Mouse (Mus musculus) liver, embryonic 12.5 days (tissue): ENCODE results near the gene Btg4. TPM values are rescaled to one million over a fixed set of nuclear protein-coding genes. Genes with fewer than 3 reads are reported as not detected.

ENCODE experiments used
- ATAC-seq: fragments of 200-750 bp; cut with Nextera tagmentation; 2 replicates; pipeline ENCODE4 v1.8.0; 2017; ENCODE audit warnings: moderate number of reproducible peaks, mild to moderate bottlenecking, moderate library complexity
- H3K27ac ChIP-seq: fragments of 300-500 bp; sonication (generic); 2 replicates; pipeline ENCODE4 v1.5.1; 2016; ENCODE audit warnings: mild to moderate bottlenecking
- H3K27me3 ChIP-seq: fragments of 300-500 bp; sonication (generic); replicated peaks from 2 replicates; pipeline ENCODE4 v1.6.1; 2016; ENCODE audit warnings: mild to moderate bottlenecking, moderate library complexity
- H3K36me3 ChIP-seq: fragments of 300-500 bp; sonication (generic); 2 replicates; pipeline ENCODE4 v1.6.1; 2016; ENCODE audit warnings: mild to moderate bottlenecking, moderate library complexity
- H3K4me1 ChIP-seq: fragments of 300-500 bp; sonication (generic); 2 replicates; pipeline ENCODE4 v1.6.1; 2016
- H3K4me2 ChIP-seq: fragments of 300-500 bp; sonication (generic); 2 replicates; pipeline ENCODE4 v1.6.1; 2016; ENCODE audit warnings: mild to moderate bottlenecking, moderate library complexity
- H3K4me3 ChIP-seq: fragments of 300-500 bp; sonication (generic); 2 replicates; pipeline ENCODE4 v1.5.1; 2016; ENCODE audit warnings: mild to moderate bottlenecking, moderate library complexity
- H3K9ac ChIP-seq: fragments of 300-500 bp; sonication (generic); 2 replicates; pipeline ENCODE4 v1.6.1; 2016; ENCODE audit warnings: mild to moderate bottlenecking, moderate library complexity
- H3K9me3 ChIP-seq: fragments of 300-500 bp; sonication (generic); replicated peaks from 2 replicates; pipeline ENCODE4 v1.6.1; 2016; ENCODE audit warnings: mild to moderate bottlenecking, moderate library complexity
- WGBS: fragments of 180-500 bp; shearing (Covaris S2); methylation state at CpG from one replicate; pipeline ENCODE4 v1.1.7; 2016; ENCODE audit not compliant: insufficient replicate concordance; 5-methylcytosine and 5-hydroxymethylcytosine counted together
- polyA plus RNA-seq: library from polyadenylated mRNA; unstranded; fragments of >200 nt; fragmentation: Nextera tagmentation; extraction: Ambion mirVana; gene quantifications from 2 replicates; pipeline ENCODE4 v1.2.1, GENCODE M21; 2016

Btg4 gene
- not detected in 2 replicates for polyA plus RNA-seq

DNA sequence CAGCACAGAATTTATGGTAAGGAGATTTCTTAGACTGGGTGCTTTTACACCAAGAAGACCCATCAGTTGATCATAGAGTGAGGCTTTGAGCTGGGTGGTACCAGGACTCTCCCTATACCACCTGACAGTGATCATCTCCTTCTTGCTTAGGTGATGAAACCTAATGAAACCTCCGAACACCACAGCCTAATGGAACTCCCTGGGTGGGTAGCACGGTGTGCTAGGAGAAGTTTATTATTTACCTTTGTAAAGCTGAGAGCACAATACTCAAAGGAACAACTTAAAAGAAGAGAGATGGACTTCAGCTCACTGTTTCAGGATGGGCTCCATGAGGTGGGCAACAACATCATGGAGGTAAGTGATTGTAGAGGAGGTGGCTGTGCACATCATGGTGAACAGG is at the start of gene Btg4:
TSS of gene Btg4 (plus strand) at position 301 of the 400 bp plus-strand sequence.
- Histone ChIP-seq H3K9me3 (no peaks in the 10 kb centered on the region), H3K4me2 (no peak within 1 kb of the TSS), H3K27ac (no peak within 1 kb of the TSS), H3K27me3 (no peaks in the 10 kb centered on the region), H3K36me3 (no peaks in the 10 kb centered on the region), H3K4me1 (peaks cover 11% of the 10 kb centered on the region), H3K9ac (no peak within 1 kb of the TSS), H3K4me3 (no peak within 1 kb of the TSS)
- no peak for ATAC-seq
- WGBS, result 68% methylated on average over 2 of the region's 2 CpGs

DNA sequence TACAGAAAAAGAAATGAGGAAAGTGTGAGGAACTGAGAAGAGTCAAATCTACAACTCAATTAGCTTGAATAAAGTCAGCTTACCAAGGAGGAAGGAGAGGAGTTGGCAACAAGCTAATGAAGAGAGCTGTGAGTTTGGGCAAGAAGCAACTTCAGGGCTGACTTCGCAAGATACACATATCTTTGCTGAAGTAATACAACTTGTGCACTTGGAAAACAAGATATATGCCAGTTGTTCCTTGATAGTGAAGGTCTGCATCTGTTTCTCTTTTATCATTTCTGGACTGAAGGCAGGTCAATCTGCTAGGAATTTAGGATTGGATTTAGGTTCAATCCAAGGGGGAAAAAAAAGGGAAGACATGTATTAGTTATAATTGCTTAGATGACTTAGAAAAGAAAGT is 47.1 kb upstream of the Btg4 start:
- Histone ChIP-seq H3K36me3 (no peaks in the 10 kb centered on the region), H3K4me1 (peaks cover 7% of the 10 kb centered on the region), H3K4me3 (no peak overlapping the region), H3K9ac (no peak overlapping the region), H3K4me2 (no peak overlapping the region), H3K27ac (no peak overlapping the region), H3K9me3 (no peaks in the 10 kb centered on the region), H3K27me3 (0 out of 2 replicates have a peak, but pooled peaks cover 10% of the 10 kb centered on the region)
- WGBS, result 62% methylated on average over 1 of the region's 1 CpGs
- no peak for ATAC-seq

DNA sequence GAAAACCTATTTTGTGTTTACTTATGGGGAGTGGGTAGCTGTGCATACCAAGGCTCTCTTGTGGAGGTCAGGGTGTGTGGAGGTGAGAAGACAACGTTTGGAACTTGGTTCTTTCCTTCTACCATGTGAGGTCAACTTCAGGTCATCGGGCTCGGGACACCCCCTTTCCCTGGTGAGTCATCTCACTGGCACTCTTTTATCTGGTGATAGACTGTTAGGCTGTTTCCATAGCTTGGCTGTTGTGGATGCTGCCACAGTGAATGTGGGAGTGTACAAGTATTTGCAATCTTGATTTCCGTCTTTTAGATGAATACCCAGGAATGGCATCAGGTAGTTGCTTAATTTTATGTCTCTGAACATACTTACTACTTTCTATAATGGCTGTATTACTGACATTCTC is 45.0 kb upstream of the Btg4 start:
- H3K4me1 ChIP-seq, result 0 out of 2 replicates have a peak, but pooled peaks cover 6% of the 10 kb centered on the region
- H3K27ac ChIP-seq, result no peak overlapping the region
- H3K27me3 ChIP-seq, result 0 out of 2 replicates have a peak, but pooled peaks cover 11% of the 10 kb centered on the region
- H3K9ac ChIP-seq, result no peak overlapping the region
- WGBS, result 41% methylated on average over 4 of the region's 4 CpGs
- H3K9me3 ChIP-seq, result no peaks in the 10 kb centered on the region
- no peak for ATAC-seq
- H3K36me3 ChIP-seq, result no peaks in the 10 kb centered on the region
- H3K4me2 ChIP-seq, result no peak overlapping the region
- H3K4me3 ChIP-seq, result no peak overlapping the region

DNA sequence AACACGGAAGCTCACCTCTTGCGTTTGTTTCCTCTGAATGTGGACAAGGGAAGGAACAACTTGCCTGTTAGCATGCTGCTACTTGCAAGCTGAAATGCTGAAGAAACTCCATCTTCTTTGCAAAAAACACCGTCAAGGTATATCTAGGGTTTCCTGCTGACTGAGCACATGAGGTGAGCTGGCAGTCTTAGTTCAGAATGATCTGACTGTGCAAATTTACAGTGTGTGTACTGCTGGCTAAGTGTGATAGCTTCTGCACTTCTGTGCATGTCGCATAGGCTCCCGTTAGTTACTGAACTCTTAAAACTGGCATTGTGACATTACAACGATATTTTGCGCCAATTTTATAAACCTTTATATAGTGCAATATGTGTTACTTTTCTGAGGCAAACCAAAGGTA is 41.0 kb upstream of the Btg4 start:
- Histone ChIP-seq H3K4me3 (no peak overlapping the region), H3K27ac (no peak overlapping the region), H3K9ac (no peak overlapping the region), H3K4me2 (no peak overlapping the region), H3K36me3 (no peaks in the 10 kb centered on the region), H3K9me3 (no peaks in the 10 kb centered on the region), H3K4me1 (0 out of 2 replicates have a peak, but pooled peaks cover 8% of the 10 kb centered on the region), H3K27me3 (0 out of 2 replicates have a peak, but pooled peaks cover 11% of the 10 kb centered on the region)
- WGBS, result 51% methylated on average over 7 of the region's 7 CpGs
- no peak for ATAC-seq

DNA sequence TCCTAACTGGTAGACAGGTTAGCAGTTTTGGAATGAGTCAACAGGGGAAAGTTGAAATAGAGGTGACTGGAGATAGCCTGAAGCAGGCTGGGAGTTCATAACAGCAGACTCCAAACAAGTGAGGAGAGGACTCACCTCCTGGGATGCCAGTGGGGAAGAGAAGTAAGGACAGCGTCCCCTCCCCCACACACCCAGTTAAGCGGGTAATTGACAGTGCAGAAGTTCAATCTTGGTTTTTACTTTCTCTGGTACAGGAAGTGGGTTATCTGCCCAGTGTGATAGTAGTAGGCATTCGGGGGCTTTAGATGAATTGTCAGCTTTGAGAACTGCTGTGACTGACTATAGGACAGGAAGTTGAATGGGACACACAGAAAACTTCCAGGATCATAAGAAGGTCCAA is 40.4 kb upstream of the Btg4 start:
- Histone ChIP-seq H3K36me3 (no peaks in the 10 kb centered on the region), H3K27ac (no peak overlapping the region), H3K9ac (no peak overlapping the region), H3K9me3 (no peaks in the 10 kb centered on the region), H3K27me3 (0 out of 2 replicates have a peak, but pooled peaks cover 11% of the 10 kb centered on the region), H3K4me2 (no peak overlapping the region), H3K4me1 (0 out of 2 replicates have a peak, but pooled peaks cover 8% of the 10 kb centered on the region), H3K4me3 (no peak overlapping the region)
- no peak for ATAC-seq
- 15% methylated on average over 3 of the region's 3 CpGs for WGBS

DNA sequence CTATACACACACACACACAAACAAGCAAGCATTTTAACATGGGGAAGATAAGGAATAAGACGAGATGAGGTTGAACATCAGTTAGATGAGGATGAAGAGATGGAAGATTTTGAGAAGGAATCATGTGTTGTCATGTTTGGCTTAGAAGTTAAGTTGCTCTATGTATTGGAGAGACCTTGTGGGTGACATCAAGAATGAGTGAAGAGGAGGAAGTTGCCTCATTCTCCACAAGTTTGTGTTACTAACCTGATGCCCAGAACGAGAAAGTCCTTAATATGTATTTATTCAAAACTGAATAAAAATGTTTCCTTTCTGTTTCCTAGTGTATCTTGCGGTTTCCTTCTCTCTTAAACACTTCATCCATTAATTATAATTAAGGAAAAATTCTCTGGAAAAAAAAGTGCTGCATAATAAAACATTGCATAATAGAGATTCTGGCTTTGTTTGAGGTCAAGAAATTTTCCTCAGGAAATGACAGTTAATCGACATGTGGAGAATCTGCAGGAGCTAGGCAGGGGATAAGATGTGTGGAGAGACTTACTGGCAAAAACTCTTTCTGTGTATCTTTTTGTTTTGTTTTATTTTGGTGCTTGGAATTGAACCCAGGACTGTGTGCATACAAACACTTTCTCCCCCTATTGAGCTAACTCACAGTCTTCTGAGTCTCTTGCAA is 39.4 kb upstream of the Btg4 start:
- no peaks in the 10 kb centered on the region for H3K36me3 ChIP-seq
- WGBS, result 41% methylated on average over 4 of the region's 4 CpGs

DNA sequence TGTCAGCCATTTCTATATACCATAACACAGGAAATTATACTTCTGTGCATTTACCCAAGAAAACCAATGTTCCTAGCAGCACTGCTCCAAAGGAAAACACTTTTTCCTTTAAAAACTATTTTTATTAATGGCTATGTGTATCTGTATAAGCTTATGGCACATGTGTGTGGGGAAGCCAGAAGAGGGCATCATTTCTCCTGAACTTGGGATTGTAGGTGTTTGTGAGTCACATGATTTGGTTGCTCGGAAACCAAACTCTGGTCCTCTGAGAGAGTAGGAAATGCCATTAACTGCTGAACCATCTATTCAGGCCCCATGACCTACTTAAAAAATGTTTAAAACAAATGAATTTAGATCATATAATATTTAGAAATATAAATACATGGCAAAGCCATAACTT is 33.7 kb upstream of the Btg4 start:
- H3K36me3 ChIP-seq, result no peaks in the 10 kb centered on the region
- WGBS, result 71% methylated on average over 1 of the region's 1 CpGs
- no peak for ATAC-seq
- H3K27ac ChIP-seq, result no peak overlapping the region
- H3K27me3 ChIP-seq, result no peaks in the 10 kb centered on the region
- no peak overlapping the region for H3K4me2 ChIP-seq
- H3K4me1 ChIP-seq, result no peaks in the 10 kb centered on the region
- no peaks in the 10 kb centered on the region for H3K9me3 ChIP-seq
- no peak overlapping the region for H3K9ac ChIP-seq
- H3K4me3 ChIP-seq, result no peak overlapping the region

More for the DNA sequence above, 39.4 kb upstream of the Btg4 start:
- Histone ChIP-seq H3K4me1 (0 out of 2 replicates have a peak, but pooled peaks cover 8% of the 10 kb centered on the region), H3K4me3 (no peak overlapping the region), H3K9ac (no peak overlapping the region), H3K4me2 (no peak overlapping the region), H3K27ac (no peak overlapping the region), H3K27me3 (0 out of 2 replicates have a peak, but pooled peaks cover 11% of the 10 kb centered on the region), H3K9me3 (no peaks in the 10 kb centered on the region)
- no peak for ATAC-seq

DNA sequence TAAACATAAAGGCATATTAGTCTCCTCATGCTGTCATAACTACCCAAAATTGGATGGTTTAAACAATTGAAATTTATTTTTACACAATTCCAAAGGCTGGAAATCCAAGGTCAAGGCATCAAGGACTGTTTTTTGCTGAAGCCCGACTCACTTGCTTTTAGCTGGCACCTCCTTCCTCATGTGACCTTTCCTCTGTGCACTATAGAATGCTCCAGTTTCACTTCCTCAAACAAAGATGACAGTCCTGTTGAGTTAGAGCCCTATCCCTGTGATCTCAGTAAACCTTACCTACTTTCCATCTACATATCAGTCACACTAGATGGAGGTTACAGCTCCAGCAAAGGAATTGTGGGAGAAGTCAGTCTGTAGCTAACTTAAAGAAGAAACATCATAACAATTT is 30.6 kb upstream of the Btg4 start:
- H3K4me3 ChIP-seq, result no peak overlapping the region
- H3K4me1 ChIP-seq, result no peaks in the 10 kb centered on the region
- 20% methylated on average over 1 of the region's 1 CpGs for WGBS
- no peak overlapping the region for H3K9ac ChIP-seq
- no peak for ATAC-seq
- H3K9me3 ChIP-seq, result no peaks in the 10 kb centered on the region
- H3K27me3 ChIP-seq, result no peaks in the 10 kb centered on the region
- no peak overlapping the region for H3K4me2 ChIP-seq
- no peaks in the 10 kb centered on the region for H3K36me3 ChIP-seq
- H3K27ac ChIP-seq, result no peak overlapping the region

DNA sequence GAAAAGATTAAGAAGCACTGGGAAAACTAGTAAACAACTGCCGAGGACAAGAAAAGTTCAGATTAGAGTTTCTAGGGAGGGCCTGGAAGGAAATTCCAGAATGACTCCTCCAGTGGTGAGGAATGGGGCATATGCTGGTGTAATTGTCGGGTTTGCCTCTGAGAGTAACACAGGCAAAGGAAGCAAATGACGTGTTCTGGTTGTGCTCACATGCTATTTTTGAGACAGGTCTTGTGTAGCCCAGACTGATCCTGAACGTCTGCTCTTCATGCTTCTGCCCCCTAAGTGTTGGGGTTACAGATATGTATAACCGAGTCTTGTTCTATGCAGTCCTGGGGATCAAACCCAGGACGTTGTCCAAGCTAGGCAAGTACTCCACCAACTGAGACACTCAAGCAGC is 29.1 kb upstream of the Btg4 start:
- H3K36me3 ChIP-seq, result no peaks in the 10 kb centered on the region
- H3K4me3 ChIP-seq, result no peak overlapping the region
- no peak overlapping the region for H3K27ac ChIP-seq
- H3K4me1 ChIP-seq, result no peaks in the 10 kb centered on the region
- no peaks in the 10 kb centered on the region for H3K27me3 ChIP-seq
- H3K9ac ChIP-seq, result no peak overlapping the region
- no peak for ATAC-seq
- H3K4me2 ChIP-seq, result no peak overlapping the region
- no peaks in the 10 kb centered on the region for H3K9me3 ChIP-seq
- 56% methylated on average over 6 of the region's 6 CpGs for WGBS

DNA sequence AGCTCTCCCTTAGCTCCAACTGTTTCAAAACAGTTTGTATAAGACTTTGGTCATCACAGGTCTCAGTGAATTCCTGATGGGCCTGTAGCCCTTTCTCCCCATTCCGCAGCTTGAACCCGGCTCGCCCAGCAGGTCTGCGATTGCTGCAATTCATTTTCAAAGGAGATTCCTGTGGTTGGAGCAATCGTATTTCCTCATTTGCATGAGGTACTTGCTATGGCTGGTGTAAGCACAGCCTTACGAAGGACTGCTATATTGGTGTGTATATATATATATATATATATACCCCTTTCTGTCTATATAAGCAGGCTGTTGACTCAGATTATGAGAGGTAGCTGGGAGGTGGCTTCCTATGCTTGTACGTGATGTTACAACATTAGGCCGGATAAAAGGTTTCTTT is 28.4 kb upstream of the Btg4 start:
- no peaks in the 10 kb centered on the region for H3K4me1 ChIP-seq
- ATAC-seq, result no peak
- 47% methylated on average over 8 of the region's 8 CpGs for WGBS

DNA sequence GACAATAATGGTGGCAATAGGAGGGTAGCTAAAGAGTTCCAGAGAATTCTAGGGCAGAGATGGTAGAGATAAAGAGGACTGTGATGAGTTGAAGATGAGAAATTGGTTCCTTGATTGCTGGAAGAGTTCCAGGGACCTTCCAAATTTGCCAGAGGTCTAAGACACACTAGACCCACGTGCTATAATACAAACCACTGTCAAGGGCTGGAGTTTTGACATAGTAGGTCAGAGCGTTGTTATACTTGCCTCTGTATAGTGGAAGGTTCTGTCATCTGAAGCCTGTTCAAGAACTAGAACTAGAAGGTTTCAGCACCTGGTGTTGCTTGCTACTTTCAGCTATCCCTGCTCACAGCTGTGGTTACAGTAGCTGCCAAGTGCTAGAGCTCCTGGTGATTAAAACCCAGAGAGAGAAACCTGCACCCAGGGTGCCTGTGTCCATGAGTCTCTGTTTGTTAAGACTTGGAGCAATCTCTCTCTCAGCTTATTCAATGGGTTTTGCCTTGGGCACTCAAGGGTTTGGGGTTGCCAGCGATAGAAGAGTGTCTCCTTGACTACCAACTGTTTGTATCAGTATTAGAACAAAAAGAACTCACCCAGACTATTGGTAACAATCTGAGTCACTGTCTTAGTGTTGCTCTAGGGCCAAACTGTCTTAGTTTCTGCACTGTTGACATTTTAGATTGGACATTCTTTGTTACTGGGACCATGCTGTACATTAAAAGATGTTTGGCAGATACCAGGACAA is 27.7 kb upstream of the Btg4 start:
- no peaks in the 10 kb centered on the region for H3K4me1 ChIP-seq
- no peaks in the 10 kb centered on the region for H3K27me3 ChIP-seq
- no peaks in the 10 kb centered on the region for H3K36me3 ChIP-seq
- no peak overlapping the region for H3K27ac ChIP-seq
- no peak overlapping the region for H3K9ac ChIP-seq
- no peak overlapping the region for H3K4me2 ChIP-seq
- ATAC-seq, result no peak
- H3K9me3 ChIP-seq, result no peaks in the 10 kb centered on the region
- WGBS, result 61% methylated on average over 3 of the region's 3 CpGs
- no peak overlapping the region for H3K4me3 ChIP-seq

More for the DNA sequence above, 28.4 kb upstream of the Btg4 start:
- H3K9ac ChIP-seq, result no peak overlapping the region
- H3K4me3 ChIP-seq, result no peak overlapping the region
- H3K36me3 ChIP-seq, result no peaks in the 10 kb centered on the region
- H3K27ac ChIP-seq, result no peak overlapping the region
- H3K4me2 ChIP-seq, result no peak overlapping the region
- no peaks in the 10 kb centered on the region for H3K9me3 ChIP-seq
- no peaks in the 10 kb centered on the region for H3K27me3 ChIP-seq

DNA sequence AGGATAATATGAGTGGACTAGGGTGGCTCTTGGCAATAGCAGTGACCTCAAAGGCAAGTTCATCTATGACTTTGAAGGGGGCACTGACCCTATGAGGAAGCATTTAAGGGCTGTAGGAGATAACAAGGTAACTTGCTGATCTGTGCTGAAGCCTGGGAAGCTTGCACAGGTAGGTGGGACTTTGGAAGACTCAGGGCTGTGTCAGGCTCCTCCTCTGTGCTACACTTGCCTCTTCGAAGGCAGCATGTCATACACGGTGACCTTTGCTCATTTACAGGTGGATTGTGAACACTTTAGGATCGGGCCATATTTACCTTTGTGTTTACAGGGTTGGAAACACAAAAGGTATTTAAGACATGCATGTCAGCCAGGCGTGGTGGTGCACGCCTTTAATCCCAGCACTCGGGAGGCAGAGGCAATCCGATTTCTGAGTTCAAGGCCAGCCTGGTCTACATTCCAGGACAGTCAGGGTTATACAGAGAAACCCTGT is 19.2 kb upstream of the Btg4 start:
- Histone ChIP-seq H3K4me2 (no peak overlapping the region), H3K9me3 (no peaks in the 10 kb centered on the region), H3K9ac (no peak overlapping the region), H3K4me1 (no peaks in the 10 kb centered on the region), H3K4me3 (no peak overlapping the region), H3K27ac (no peak overlapping the region), H3K27me3 (no peaks in the 10 kb centered on the region), H3K36me3 (no peaks in the 10 kb centered on the region)
- ATAC-seq, result no peak
- 74% methylated on average over 7 of the region's 7 CpGs for WGBS
